Mouse (Mus musculus) gastrocnemius, postnatal 10 days (tissue): ENCODE results near the gene Rab37. TPM values are rescaled to one million over a fixed set of nuclear protein-coding genes. Genes with fewer than 3 reads are reported as not detected.

ENCODE experiments used
- DNase-seq: peaks from one replicate; pipeline ENCODE4 v3.0.0; 2021; ENCODE audit warnings: mixed read lengths
- total RNA-seq, 2 experiments: library from RNA; stranded (reverse); gene quantifications; 2 replicates each; pipeline ENCODE4 v1.2.3; 2021

Gene Rab37
- total RNA-seq, 2 experiments from 2014 or later = 0.21 to 0.77 TPM

DNA sequence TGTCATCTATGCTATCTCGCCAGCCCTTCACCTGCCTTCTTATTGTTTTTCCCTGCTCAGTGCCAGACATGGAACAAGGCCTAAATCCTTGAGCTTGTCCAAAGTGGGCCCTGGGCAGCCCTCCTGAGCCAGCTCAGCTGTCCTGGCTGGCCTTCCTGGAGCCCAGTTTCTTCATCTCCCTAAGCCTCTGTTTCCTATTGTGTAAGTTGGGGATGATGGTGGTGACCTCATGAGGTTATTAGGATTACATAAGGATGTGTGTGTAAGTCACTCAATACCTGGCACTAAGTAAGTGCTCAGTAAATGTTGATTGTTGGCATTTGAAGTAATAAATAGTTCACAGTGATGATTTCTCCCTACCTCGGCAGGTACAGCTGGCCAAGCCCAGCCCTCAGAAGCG is 75.5 kb downstream of the Rab37 start:
- DNase-seq = no peak

- DNase-seq = no peak
Measured at GRCm38 (mm10) chr11:115167631-115168249, 76.5 kb downstream of the Rab37 start.

GRCm38 (mm10) chr11:115169430-115169829 is 78.2 kb downstream of the Rab37 start:
- no peak for DNase-seq

DNA sequence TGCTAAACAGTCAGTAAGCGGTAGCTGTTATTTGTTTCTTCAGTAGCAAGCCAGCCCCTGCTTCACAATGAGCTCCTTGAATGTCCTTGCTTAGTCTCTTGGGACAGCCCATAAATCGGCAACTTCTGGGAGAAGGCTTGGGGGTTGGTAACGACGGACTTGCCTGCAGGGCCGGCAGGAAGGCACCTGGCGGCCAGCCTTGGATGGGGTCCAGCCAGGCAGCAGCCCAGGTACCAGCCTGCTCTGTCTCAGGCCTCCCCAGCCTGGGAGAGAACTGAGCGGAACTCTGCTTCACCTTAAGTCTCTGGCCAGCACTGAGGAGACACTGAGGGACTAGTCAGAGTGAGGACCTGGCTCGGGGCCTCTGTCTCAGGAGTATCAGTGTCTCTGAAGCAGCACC is 79.9 kb downstream of the Rab37 start:
- no peak for DNase-seq

GRCm38 (mm10) chr11:115172825-115173287 is 81.6 kb downstream of the Rab37 start:
- no peak for DNase-seq

DNA sequence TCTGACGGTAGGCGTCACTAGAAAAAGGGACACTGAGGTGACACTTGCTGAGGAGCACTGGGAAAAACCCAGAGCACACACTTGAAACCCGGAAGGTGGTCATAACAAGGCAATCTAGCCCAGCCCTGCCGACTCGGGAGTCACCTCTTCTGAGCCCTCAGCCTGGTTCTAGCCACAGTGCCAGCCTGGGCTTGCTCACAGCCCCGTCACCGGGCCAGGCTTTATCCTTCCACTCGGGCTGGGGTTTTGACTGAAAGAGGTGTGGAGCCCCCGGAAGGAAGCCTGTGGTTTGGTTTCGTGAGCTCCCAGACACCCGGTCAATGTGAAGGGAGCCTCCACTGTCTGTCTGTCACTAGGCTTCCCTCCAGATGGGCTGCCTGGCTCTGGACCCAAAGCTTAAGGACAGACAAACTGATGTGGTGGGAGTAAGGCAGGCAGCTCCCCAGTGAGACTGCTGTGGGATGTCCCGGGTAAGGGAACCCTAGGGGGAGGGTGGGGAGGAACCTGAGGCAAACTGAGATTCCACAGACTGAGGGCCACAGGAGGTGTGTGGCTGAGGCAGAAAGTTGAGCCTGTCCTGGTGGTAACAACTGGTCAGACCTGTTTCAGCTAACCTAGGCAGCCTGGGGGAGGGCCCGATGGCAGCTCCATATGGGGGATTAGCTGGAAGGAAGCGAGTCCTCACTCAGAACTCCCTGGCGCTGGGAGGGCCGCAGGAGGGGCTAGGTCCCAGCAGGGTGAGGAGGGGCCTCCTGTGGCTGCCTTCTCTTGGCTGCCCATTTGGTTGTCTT is 82.5 kb downstream of the Rab37 start:
- DNase-seq = no peak

DNA sequence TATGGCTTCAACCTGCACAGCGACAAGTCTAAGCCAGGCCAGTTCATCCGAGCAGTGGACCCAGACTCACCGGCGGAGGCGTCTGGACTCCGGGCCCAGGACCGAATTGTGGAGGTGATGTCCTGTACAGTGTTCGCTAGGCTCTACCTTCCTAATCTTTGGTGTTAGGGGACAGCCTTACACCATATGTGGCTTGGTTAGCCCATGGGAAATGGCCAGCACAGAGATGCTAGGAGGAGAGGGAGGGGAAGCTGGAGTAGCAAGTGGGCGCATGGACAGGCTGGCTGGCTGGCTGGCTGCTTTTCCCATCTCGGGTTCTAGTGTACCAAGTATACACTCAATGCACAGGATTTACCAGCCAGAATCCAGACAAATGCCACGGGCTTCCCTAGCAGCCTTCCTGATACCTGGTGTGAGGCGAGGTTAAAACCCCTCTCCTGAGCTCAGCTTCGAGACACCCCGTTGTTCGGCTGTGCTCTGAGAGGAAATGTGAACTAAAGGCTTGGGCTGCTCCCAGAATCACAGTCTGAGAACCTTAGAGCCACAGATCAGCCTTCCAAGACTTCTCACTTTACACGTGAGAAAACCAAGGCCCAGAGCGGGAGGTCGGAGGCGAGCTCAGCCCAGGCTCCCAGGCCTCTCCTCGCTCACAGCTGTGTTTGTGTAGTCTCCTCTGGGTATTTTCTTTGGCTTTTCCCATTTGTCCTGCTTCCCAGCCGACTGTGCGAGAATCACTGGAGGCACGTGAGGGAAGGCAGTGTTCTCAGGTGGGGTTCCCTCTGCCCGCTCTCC is 85.4 kb downstream of the Rab37 start:
- DNase-seq = no peak

DNA sequence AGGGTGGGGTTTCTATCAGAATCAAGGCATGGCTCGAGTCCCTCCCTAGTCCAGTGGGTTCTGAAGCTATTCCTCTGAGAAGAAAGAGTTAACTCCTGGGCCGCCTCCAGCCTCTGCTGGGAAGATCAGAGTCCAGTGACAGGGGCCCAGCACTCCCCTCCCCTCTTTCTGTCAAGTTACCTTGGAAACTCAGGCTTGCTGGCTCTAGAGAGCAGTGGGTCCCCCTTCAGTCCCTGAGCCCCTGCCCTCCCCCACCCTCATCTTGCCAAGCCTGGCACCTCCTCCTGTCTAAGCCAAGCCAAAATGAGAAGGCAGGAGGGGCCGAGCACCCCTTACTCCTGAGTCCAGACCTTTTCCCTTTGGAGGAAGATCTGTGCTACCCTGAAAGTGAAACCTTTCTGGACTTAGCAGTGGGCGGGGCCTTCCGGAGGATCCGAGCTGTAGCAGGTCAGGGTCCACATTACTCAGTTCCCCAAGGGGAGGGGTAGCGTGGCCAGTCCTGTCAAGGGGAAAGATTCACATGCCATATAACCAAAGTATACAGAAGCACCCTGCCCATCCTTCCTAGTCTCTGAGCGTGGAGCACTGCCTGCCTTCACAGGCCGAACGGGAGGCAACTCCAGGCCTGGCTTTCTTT is 86.4 kb downstream of the Rab37 start:
- DNase-seq = no peak

DNA sequence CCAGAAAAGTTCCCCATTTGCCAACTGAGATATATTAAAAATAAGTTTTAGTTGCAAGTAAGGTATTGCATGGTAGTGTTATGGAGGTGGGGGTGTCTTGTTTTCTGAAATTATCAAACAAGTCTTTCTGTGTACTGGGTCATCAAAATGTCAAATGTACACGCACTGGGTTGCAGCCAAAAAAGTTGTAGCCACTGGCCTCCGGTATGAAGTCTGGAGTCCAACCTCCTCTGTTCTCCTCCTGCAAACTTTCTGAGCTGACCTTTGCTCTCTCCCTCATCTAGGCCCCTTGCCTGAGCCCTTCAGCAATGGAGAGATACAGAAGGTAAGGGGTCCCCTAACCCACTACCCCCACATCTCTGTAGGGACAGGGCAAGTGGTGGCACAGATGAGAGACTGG is 87.5 kb downstream of the Rab37 start:
- no peak for DNase-seq

GRCm38 (mm10) chr11:115179191-115179590 is 88.0 kb downstream of the Rab37 start:
- no peak for DNase-seq

GRCm38 (mm10) chr11:115179881-115180280 is 88.7 kb downstream of the Rab37 start:
- no peak for DNase-seq

DNA sequence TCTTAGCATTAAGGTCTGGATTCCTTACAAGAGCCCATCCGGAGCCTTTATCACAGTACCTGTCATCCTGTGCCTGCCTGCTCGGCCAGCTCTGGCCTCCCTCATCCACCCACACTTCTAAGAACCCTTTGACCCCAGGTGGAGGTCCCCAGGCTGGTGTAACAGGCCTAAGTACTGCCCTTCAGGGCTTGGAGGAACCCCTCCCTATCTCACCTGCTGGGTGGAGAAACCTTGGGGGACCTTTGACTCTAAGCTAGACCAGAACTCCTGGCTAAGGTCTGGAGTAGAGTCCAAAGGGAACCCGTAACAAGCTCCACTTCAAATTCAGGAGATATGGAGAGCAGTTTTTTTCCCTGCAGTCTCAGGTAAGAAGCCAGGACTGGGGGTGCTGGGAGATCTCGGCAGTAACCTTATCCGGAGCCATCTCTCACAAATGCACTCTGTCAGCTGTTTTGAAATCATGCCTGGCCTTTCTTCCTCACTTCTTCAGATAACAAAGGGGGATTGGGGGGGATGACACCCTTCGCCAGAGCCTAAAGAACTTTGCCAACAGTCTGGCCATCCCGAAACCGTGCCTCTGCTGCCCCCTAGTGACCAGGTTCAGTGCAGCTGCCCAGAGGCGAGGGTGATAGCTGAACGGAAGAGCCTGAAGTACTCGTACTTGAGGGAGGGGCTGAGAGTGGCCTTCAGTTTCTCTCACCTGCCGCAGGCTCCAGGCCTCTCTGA is 90.8 kb downstream of the Rab37 start:
- peak; percentile 88 for DNase-seq

DNA sequence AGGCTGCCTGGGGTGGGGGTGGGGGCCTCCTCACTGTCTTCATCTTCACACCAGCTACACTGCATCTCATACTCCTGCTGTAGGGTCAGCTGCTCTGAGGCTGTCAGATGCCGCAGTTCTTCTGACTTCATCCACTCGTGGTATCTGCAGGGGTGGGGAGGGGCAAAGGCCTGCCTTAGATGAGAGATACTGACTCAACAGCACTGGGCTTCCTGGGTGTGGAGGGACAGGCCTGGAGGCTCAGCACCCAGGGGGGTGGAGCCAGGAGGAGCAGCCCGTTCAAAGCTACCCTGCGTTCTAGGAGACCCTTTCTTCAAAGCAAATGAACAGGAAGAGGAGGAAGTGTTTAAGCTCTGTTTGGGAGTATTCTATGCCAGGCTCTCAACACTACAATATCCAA is 93.7 kb downstream of the Rab37 start:
- no peak for DNase-seq

DNA sequence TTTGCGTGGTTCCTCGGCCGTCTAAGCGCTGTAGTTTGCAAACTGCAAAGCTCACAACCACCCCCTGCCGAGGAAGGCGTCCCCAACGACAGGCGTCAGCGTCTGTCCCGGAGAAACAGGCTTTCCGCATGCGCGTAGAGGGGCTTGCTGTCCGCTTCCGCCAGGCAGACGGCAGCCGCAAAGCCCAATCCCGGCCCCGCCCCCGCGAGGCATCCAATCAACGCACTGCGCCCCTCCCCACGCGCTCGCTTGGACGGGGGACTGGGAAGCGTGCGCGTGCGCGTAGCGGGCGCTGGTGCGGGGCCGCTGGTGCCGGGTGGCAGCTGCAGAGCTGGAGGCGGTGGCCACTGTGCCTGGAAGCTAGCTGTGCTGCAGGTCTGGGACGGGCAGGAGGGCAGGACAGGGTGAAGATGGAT is 96.0 kb downstream of the Rab37 start, which contains the start of gene Tmem104:
Gene Tmem104, plus strand, starts transcription at position 264 of the 416 bp plus-strand sequence.
- peak; percentile 100 for DNase-seq

DNA sequence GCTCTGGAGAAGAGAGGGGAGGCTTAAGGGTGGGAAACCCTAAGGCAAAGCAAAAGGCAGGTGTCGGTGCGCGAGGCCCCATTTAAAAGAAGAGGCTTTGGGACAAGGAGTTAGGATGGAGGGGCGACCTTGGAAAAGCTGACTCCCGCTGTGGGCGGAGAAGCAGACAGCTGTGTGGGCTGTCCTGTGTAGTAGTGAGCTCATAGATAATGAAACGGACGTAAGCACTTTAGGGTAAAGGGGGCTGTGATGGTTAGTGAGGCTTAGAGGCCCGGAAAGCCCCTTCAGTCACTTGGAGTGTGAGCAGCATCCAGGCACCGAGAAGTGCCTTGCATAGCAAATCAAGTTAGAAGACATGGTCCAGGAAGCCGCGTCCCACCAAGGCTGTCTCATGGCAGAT is 96.5 kb downstream of the Rab37 start, which contains the start of gene Nat9:
Gene Nat9, minus strand, starts transcription at position 167 of the 400 bp plus-strand sequence.
- peak; percentile 23 for DNase-seq

DNA sequence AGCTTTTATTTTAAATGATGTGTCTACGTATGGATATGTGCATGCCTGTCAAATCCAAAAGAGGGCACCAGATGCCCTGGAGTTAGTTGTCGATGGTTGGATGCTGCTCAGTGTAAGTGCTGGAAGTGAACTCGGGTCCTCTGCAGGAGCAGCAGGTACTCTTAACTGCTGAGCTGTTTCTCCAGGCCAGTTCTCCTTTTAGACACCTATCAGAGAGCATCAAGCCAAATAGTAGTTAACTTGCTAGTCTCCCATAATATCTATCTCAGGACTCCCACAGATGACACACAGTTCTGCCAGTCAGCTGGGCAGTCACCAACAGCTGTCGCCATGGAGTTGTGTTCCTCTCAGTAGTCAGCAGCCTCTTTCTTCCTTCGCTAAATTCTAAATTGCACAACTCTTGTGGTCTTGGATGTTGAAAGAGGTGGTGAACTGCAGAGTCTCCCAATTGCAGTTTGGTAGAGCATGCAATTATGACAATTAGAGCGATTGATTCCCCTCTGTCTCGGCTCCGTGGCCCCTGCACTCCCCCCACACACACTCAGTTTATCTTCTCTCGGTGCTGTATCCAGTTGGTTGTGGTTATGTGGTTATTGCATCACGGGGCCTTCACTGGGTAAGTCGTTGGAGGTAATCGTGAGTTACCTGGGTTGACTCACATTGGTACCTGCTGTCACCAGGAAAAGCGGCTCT is 97.5 kb downstream of the Rab37 start:
- DNase-seq = no peak

GRCm38 (mm10) chr11:115189304-115189703 is 98.1 kb downstream of the Rab37 start:
- DNase-seq = no peak

DNA sequence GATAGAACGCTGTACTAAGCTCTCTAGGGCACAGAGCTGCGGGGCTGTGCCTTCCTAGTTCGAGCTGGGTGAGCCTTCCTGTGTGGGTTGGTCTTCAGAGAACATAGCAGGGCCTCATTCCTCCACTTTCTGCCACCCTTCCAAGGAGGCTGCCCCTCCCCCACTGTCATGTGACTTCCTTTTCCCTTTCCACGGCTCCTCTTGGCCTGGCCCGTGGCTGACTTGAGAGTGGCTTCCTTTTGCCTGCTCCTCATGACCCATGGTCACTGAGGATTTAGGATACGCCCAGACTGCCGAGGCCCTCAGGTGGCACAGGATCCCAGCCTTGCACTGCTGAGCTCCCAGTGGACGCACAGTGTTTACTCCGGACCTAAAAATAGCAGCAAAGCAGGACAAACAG is 100.9 kb downstream of the Rab37 start:
- peak; percentile 57 for DNase-seq

GRCm38 (mm10) chr11:115194693-115195092 is 103.5 kb downstream of the Rab37 start:
- no peak for DNase-seq

DNA sequence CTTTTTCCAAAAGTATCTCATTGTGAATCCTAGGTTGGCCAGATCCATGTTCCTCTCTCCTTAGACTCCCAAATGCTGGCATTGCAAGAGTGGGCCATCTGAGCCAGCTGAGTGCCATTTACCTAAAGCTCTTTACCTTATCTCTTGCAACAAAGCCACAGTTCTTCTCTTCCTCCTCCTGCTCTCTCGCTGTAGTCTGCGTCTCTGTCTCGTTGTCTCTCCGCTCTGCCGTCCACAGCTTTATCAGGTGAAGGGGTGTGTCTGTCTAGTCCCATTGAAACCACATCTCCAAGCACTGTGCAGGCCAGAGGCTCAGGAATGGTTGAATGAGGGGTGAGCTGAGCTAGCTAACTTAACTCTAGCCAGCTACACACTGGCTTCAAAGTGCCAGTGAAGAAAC is 104.7 kb downstream of the Rab37 start:
- DNase-seq = no peak

GRCm38 (mm10) chr11:115197558-115197957 is 106.3 kb downstream of the Rab37 start:
- DNase-seq = no peak
